Mouse (Mus musculus): ENCODE measurements around the gene Tesmin.

The Tesmin gene

DNA sequence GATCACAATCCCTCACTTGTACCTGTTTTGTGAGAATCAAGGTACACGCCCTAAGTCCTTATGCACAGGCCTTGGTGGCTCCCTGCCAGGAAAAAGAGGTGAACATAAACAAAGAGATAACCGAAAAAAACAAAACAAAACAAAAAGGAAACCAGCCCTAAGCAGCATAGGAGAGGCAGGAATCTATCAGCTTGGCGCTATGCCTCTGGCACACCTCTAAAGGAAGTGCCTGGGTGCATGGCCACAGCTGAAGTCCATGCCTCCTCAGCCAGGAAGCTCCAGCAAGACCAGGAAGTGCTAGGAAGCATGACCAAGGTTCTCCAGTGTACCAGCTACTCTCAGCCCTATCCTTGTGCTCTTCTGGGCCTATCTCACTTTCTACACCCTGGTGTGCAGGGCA lies 60.6 kb downstream of the Tesmin start:
- DNase-seq = no peak

DNA sequence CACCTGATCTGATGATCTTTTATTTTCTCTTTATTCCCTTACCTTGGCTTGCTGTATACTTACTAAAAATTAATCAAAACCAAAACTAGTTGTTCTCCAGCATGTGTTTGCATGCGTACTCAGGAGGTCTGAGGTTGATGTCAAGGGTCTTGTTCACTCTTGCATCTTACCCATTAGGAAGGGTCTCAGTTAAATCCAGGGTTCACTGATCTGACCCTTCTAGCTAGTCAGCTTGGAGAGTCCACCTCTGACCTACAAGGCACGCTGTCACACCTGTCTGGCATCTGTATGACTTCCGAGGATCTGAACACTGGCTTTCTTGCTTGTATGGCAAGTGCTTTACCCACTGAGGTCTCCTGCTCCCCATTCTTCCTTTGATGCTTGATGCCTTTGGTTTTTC lies 62.1 kb downstream of the Tesmin start:
- no peak for DNase-seq

DNA sequence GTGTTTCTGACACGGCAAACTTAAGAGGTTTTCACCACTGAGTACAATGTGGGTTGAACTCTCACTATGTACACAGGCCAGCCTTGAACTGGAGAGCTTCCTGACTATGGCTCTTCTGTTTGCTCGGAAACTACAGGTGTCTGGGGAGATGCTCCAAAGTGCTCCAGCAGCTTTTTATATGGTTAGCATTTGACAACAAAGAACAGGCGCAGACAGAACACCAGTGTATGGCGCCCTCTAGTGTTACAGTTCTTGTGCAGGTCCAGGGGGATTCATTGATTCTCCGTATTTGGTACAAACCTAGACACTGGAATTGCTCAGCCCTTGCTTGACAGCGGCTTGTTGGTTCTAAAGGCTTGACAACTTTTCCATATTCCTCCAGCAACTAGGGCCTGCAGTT lies 62.5 kb downstream of the Tesmin start:
- DNase-seq = peak; percentile 49

DNA sequence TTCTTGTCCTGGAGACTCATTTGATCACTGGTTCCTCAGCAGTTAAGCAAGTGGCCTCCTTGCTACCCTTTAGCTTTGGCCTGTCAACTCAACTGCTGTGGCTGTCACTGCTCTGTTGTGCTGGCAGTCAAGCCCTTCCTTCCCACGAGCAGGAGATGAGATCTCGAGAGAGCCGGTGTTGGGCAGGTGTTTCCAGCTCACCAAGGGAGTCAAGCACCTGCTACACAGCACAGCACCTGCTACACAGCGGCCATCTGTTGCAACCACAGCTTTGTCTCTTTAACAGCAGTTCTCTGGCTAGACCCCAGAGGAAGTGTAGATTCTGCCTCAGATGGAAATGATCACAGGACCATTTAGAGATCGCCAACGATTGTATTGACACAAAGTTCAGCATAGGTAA lies 63.0 kb downstream of the Tesmin start:
- no peak for DNase-seq

Data from liver (tissue).